ENCODE assay signal across 8 mouse cellular contexts in the genomic region with DNA sequence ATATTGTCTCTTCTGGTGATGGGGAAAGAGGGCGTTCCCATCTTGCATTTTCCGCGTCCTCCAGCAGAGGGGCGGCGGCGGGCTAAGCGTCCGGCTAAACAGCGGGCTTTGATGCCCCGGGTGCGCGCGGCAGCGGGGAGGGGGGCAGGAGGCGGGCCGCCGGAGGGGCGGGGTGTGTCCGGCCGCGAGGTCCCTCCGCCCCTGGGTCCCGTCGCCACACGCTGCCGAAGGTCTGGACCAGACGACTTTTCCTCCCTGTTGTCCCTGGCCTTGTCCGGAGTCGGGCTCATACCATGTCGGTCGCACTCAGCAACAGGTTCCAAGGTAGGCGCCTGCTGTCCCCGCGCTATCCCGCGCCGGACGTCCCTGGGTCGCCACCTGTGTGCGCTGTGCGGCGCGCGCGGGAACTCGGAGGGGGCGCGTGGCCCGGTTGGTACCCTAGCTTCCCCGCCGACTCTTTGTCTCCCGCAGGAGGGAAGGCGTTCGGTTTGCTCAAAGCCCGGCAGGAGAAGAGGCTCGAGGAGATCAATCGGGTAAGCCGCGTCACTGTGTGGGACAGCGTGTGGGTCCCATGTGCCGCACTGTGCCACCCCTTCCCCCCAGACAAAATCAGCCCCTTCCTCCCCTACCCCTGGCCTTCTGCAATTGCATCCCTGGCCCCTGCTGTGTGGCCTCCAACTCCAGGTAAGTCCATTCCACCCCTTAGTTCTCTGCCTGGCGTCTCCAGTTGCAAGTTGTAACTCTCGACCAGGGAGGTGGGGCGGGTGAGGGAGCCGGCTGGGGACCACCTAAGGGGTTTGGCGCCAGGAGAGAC. TPM values are rescaled to one million over a fixed set of nuclear protein-coding genes. Genes with fewer than 3 reads are reported as not detected.
DNase-seq lines count a peak whose midpoint lies in the region; ATAC-seq and TF ChIP-seq lines count a peak whose summit lies in the region.

A gene (plus strand): TSS at position 82 of the 814 bp plus-strand sequence.

- H3K4me2 ChIP-seq in hindbrain, embryonic 15.5 days = peak within 1 kb of the TSS; percentile 93
- peak within 1 kb of the TSS; percentile 95 for H3K4me2 ChIP-seq in midbrain, embryonic 16.5 days (ENCODE audit: low read length)
- peak within 1 kb of the TSS; percentile 99 for H3K4me2 ChIP-seq in stomach, postnatal 0 days (replicated peaks; ENCODE audit: low read depth)

- no peak for TF ChIP-seq CTCF in cerebellum, adult 2 months (IDR thresholded peaks at IDR 0.05; ENCODE audit: borderline replicate concordance, insufficient read depth, low read depth, low read length)
- 0 out of 2 replicates have a peak, but pooled peaks have one; percentile 19 for TF ChIP-seq CTCF in liver, adult 2 months (IDR thresholded peaks at IDR 0.05; ENCODE audit: low read depth, low read length)
- TF ChIP-seq CTCF in stomach, postnatal 0 days (IDR thresholded peaks at IDR 0.05; ENCODE audit: low read depth) = peak; percentile 62

- H3K9me3 ChIP-seq in hindbrain, embryonic 15.5 days = no peaks in the 10 kb centered on the region
- no peaks in the 10 kb centered on the region for H3K9me3 ChIP-seq in midbrain, embryonic 16.5 days (replicated peaks; ENCODE audit: control insufficient read depth, low read length, poor library complexity, severe bottlenecking)
- no peaks in the 10 kb centered on the region for H3K9me3 ChIP-seq in stomach, postnatal 0 days (ENCODE audit: control insufficient read depth, low read length)

- H3K27me3 ChIP-seq in cerebellum, adult 2 months (ENCODE audit: control insufficient read depth, insufficient read depth, low read length) = peaks cover 6% of the 10 kb centered on the region; the same call in 1 of the 2 replicates
- H3K27me3 ChIP-seq in hindbrain, embryonic 15.5 days = no peaks in the 10 kb centered on the region
- H3K27me3 ChIP-seq in liver, adult 2 months (ENCODE audit: control insufficient read depth, insufficient read depth, low read length) = peaks cover 8% of the 10 kb centered on the region
- no peaks in the 10 kb centered on the region; the same call in 1 of the 2 replicates for H3K27me3 ChIP-seq in midbrain, embryonic 16.5 days (ENCODE audit: control insufficient read depth, insufficient read depth, low read depth, low read length)
- no peaks in the 10 kb centered on the region for H3K27me3 ChIP-seq in stomach, postnatal 0 days (ENCODE audit: control insufficient read depth, insufficient read depth, low read length)

- TF ChIP-seq POLR2A in cerebellum, adult 2 months (IDR thresholded peaks at IDR 0.05; ENCODE audit: borderline replicate concordance, insufficient read depth, low read length) = no peak
- TF ChIP-seq POLR2A in liver, adult 2 months (IDR thresholded peaks at IDR 0.05; ENCODE audit: extremely low read depth, insufficient read depth, low read length) = no peak

- H3K27ac ChIP-seq in cerebellum, adult 2 months (ENCODE audit: insufficient read depth, low read length) = no peak within 1 kb of the TSS
- no peak within 1 kb of the TSS for H3K27ac ChIP-seq in hindbrain, embryonic 15.5 days (replicated peaks)
- H3K27ac ChIP-seq in liver, adult 2 months (replicated peaks; ENCODE audit: insufficient read depth, low read depth, low read length) = no peak within 1 kb of the TSS
- no peak within 1 kb of the TSS for H3K27ac ChIP-seq in midbrain, embryonic 16.5 days (ENCODE audit: low read length)
- no peak within 1 kb of the TSS for H3K27ac ChIP-seq in stomach, postnatal 0 days (replicated peaks)

- H3K9ac ChIP-seq in hindbrain, embryonic 15.5 days = peak within 1 kb of the TSS; percentile 62
- no peak within 1 kb of the TSS for H3K9ac ChIP-seq in liver, adult 2 months (ENCODE audit: low read depth, low read length)
- peak within 1 kb of the TSS; percentile 73 for H3K9ac ChIP-seq in midbrain, embryonic 16.5 days (ENCODE audit: low read depth, low read length)
- H3K9ac ChIP-seq in stomach, postnatal 0 days (ENCODE audit: low read length) = peak within 1 kb of the TSS; percentile 45

- H3K4me1 ChIP-seq in cerebellum, adult 2 months (ENCODE audit: control insufficient read depth, insufficient read depth, low read length) = peaks cover 16% of the 10 kb centered on the region
- peaks cover 30% of the 10 kb centered on the region for H3K4me1 ChIP-seq in hindbrain, embryonic 15.5 days (replicated peaks)
- H3K4me1 ChIP-seq in liver, adult 2 months (ENCODE audit: control insufficient read depth, insufficient read depth, low read length) = no peaks in the 10 kb centered on the region
- H3K4me1 ChIP-seq in midbrain, embryonic 16.5 days (ENCODE audit: control insufficient read depth, insufficient read depth, low read length) = peaks cover 21% of the 10 kb centered on the region
- 0 out of 2 replicates have a peak, but pooled peaks cover 3% of the 10 kb centered on the region for H3K4me1 ChIP-seq in stomach, postnatal 0 days (replicated peaks; ENCODE audit: control insufficient read depth, insufficient read depth)

- TF ChIP-seq EP300 in stomach, postnatal 0 days (optimal IDR thresholded peaks at IDR 0.05) = no peak

- no peaks in the 10 kb centered on the region for H3K79me2 ChIP-seq in liver, adult 2 months (ENCODE audit: control insufficient read depth, insufficient read depth, low read length)

- peak within 1 kb of the TSS; percentile 40 for H3K4me3 ChIP-seq in cerebellum, adult 2 months (replicated peaks; ENCODE audit: insufficient read depth, low read depth, low read length)
- H3K4me3 ChIP-seq in hindbrain, embryonic 15.5 days = peak within 1 kb of the TSS; percentile 63
- H3K4me3 ChIP-seq in liver, adult 2 months (ENCODE audit: insufficient read depth, low read depth, low read length) = peak within 1 kb of the TSS; percentile 13; the same call in 1 of the 2 replicates
- peak within 1 kb of the TSS; percentile 80 for H3K4me3 ChIP-seq in midbrain, embryonic 16.5 days (ENCODE audit: low read depth, low read length)
- peak within 1 kb of the TSS; percentile 57 for H3K4me3 ChIP-seq in stomach, postnatal 0 days (ENCODE audit: low read depth, low read length)

- 1% methylated on average over 64 of the region's 66 CpGs for WGBS in cerebellum, adult 2 months
- WGBS in hindbrain, embryonic 15.5 days = under 1% methylated on average over 53 of the region's 66 CpGs
- WGBS in liver, adult 2 months = 2% methylated on average over 66 of the region's 66 CpGs
- under 1% methylated on average over 66 of the region's 66 CpGs for WGBS in midbrain, embryonic 16.5 days
- under 1% methylated on average over 64 of the region's 66 CpGs for WGBS in stomach, postnatal 0 days

- peak; percentile 52 for ATAC-seq in hindbrain, embryonic 15.5 days (ENCODE audit: low FRiP score, low read depth)
- ATAC-seq in midbrain, embryonic 16.5 days = peak; percentile 70
- peak; percentile 28; the same call in 1 of the 2 replicates for ATAC-seq in stomach, postnatal 0 days (ENCODE audit: low FRiP score, low TSS enrichment)

- no peaks in the 10 kb centered on the region for H3K36me3 ChIP-seq in hindbrain, embryonic 15.5 days
- no peaks in the 10 kb centered on the region for H3K36me3 ChIP-seq in liver, adult 2 months (ENCODE audit: control insufficient read depth, insufficient read depth, low read length)
- H3K36me3 ChIP-seq in midbrain, embryonic 16.5 days (ENCODE audit: control insufficient read depth, insufficient read depth, low read length) = no peaks in the 10 kb centered on the region
- no peaks in the 10 kb centered on the region for H3K36me3 ChIP-seq in stomach, postnatal 0 days (ENCODE audit: control insufficient read depth, insufficient read depth, low read length)

- DNase-seq in cerebellum, adult 2 months = no peak
- no peak for DNase-seq in cerebellum, adult 11-12 months
- DNase-seq in adrenal gland, postnatal 4 days (ENCODE audit: low spot score in 2 of 2) = peak; percentile 41 to 42
- DNase-seq in gastrocnemius, adult 18-20 months (ENCODE audit: low spot score) = peak; percentile 53
- no peak for DNase-seq in liver, adult 2 months (ENCODE audit: extremely low read depth, low read depth, low spot score)
- DNase-seq in stomach, postnatal 0 days (ENCODE audit: low spot score) = peak; percentile 71

RNA-seq across cellular contexts. Expression of the gene that starts here (rescaled TPM):
- polyA plus RNA-seq in cerebellum, adult 2 months (2012; rRNA removed) = 11.7 and 14.1 TPM in 2 replicates
- 10 to 100 TPM; 31.2 to 49.5 TPM for total RNA-seq in adrenal gland, postnatal 4 days (2021)
- 1 to 10 TPM; 2.9 to 3.3 TPM for total RNA-seq in gastrocnemius, adult 18-20 months (2021)
- polyA plus RNA-seq in hindbrain, embryonic 15.5 days (2015; fragmentation: Nextera tagmentation; extraction: Ambion mirVana) = 23.5 and 23.7 TPM in 2 replicates
- 0.13 and 0.18 TPM in 2 replicates for total RNA-seq in liver, adult 2 months (2014; rRNA removed)
- 0.10 and 0.16 TPM in 2 replicates for polyA plus RNA-seq in liver, adult 2 months (2012; rRNA removed)
- polyA plus RNA-seq in midbrain, embryonic 16.5 days (2015; fragmentation: Nextera tagmentation; extraction: Ambion mirVana) = 27.0 and 28.3 TPM in 2 replicates
- 47.7 and 49.5 TPM in 2 replicates for polyA plus RNA-seq in stomach, postnatal 0 days (2015; fragmentation: Nextera tagmentation; extraction: Ambion mirVana)

Comparison
In these comparisons a context has a peak if more than half of its experiments do, and no peak if none do; other contexts are left out.
1. RNA of the gene that starts here (total RNA-seq): 31.2 to 49.5 TPM in adrenal gland, postnatal 4 days; 2.9 to 3.3 TPM in gastrocnemius, adult 18-20 months and 0.13 to 0.18 TPM in liver, adult 2 months; every median in the first group is over 4 times any median in the second.
2. RNA of the gene that starts here (polyA plus RNA-seq): 47.7 to 49.5 TPM in stomach, postnatal 0 days, 27.0 to 28.3 TPM in midbrain, embryonic 16.5 days, 23.5 to 23.7 TPM in hindbrain, embryonic 15.5 days and 11.7 to 14.1 TPM in cerebellum, adult 2 months; 0.10 to 0.16 TPM in liver, adult 2 months; every median in the first group is over 10 times any median in the second.
3. DNase-seq: peak in adrenal gland, postnatal 4 days (2 of 2), gastrocnemius, adult 18-20 months (single experiment) and stomach, postnatal 0 days (single experiment); none in cerebellum, adult 2 months (0 of 2), cerebellum, adult 11-12 months (single experiment) and liver, adult 2 months (single experiment).
4. H3K4me3 ChIP-seq: peak in every context shown above with its lines; median percentile 80 in midbrain, embryonic 16.5 days; 63 in hindbrain, embryonic 15.5 days; 57 in stomach, postnatal 0 days; 40 in cerebellum, adult 2 months; 13 in liver, adult 2 months.
5. Peak in every context shown above with its lines, with median percentiles within 50 percentile points of each other: ATAC-seq and H3K4me2 ChIP-seq.